Mouse (Mus musculus) G1E-ER4 (cell line): ENCODE data around the gene Lpar1. TPM values are rescaled to one million over a fixed set of nuclear protein-coding genes. Genes with fewer than 3 reads are reported as not detected.

Experiments used
- GATA1 ChIP-seq: IDR thresholded peaks from one replicate; pipeline ENCODE4 v1.8.0; 2012; ENCODE audit warnings: low read length, inconsistent platforms
- polyA plus RNA-seq: library from polyadenylated mRNA; stranded (reverse); fragments of >175 nt; gene quantifications from 2 replicates; pipeline ENCODE4 v1.2.3, GENCODE M21; 2012

The Lpar1 gene
- polyA plus RNA-seq, 1 experiment = not detected

DNA sequence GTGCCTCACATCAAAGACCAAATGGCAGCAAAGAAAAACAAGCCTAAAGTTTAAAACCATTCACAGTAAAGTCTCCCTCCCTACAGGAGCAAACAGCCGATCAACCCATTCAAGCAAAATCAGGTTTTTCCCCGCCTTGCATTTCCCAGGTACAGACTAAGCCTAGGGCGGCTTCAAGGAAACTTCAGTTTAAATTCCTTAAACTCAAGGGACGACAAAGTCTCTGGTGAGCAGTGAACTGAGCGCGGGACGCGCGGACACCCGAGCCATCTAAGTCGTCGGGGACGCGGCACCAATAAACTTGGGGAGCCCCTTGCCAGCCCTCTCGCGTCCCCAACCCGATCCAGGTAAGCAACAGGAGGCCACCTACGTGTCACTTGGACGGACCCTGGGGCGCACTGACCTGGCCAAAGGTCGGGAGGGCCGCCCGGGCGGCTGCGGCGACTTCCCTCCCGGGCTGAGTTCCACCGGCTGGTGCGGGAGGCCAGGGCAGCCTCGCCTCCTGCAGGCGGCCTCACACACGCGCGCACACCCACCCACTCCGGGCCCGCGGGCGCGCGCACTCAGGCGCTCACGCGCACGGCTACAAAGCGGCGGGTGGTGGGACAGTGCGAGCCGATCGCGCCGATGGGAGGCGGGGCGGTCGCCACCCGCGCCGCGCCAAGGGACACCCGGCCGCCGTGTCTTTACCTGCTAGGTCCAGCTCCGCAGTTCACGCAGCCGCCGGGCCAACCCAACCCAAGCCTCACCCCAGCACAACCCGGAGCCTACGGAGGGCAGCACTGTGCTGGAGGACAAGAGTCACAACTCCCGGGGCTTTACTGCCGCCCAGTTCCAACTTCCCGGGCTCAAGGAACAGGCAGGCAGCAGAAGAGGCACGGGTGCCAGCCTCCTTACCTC lies 717 bp downstream of the Lpar1 start:
- TF ChIP-seq GATA1 = no peak

GRCm38 (mm10) chr4:58552229-58552628 lies 1.5 kb downstream of the Lpar1 start:
- TF ChIP-seq GATA1 = no peak

- no peak for TF ChIP-seq GATA1
Observed at GRCm38 (mm10) chr4:58551820-58552219, 1.9 kb downstream of the Lpar1 start.

- no peak for TF ChIP-seq GATA1
Observed at GRCm38 (mm10) chr4:58547725-58548124, 6.0 kb downstream of the Lpar1 start.

GRCm38 (mm10) chr4:58547273-58547565 lies 6.5 kb downstream of the Lpar1 start:
- TF ChIP-seq GATA1 = no peak

- no peak for TF ChIP-seq GATA1
Observed at GRCm38 (mm10) chr4:58546441-58547272, 7.0 kb downstream of the Lpar1 start.

- TF ChIP-seq GATA1 = no peak
Observed at GRCm38 (mm10) chr4:58545888-58546432, 7.7 kb downstream of the Lpar1 start.

DNA sequence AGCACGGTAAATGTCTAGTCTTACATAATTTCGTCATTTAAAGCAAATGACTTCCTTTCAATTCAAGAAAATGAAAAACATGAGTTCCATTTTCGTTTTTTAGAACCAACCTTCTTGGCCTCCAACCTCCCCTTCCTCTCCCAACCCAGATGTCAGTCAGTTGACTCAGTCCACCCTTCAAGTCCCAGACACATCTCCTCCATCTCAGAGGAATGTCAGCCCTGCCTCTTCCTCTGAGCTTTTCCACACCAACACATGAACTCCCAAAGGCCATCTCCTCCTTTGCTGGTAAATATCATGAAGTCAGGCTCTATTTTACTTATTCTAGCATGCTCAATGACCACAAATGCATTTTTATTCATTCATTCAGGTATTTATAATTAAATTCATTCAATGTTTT lies 10.5 kb downstream of the Lpar1 start:
- TF ChIP-seq GATA1 = no peak

DNA sequence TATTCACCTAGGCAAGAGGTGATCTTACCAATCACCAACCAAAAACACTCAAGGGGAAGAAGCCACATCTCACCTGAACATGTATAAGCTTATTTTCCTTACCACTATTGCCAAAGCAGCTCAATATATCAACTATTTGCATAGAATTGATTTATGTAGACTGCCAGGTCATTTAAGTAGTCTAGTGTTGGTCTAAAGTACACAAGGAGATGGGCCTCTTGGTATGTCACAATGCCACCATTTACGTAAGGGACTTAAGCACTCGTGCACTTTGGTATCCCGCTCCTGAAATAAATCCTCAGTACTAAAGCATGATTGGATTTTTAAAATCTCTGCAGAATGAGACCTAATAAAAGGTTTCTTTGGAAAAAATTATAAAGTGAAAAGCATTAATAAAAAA lies 12.9 kb downstream of the Lpar1 start:
- TF ChIP-seq GATA1 = no peak

DNA sequence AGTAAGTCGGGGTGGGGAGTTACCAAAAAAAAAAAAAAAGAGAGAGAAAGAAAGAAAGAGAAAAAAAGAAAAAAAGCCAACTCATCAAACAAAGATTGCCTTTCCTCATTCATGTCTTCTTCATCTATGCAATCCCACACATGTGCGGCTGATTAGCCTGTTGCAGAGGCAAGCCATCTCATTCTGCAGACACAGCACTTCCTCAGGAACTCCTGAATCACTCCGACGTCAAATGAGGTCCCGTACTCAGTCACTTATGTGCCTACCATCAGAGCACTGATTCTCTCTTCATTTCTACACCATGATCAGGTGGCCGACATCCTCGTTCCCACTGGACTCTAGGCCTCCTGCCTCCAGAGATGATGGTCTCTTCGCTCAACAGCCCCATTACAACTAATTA lies 13.3 kb downstream of the Lpar1 start:
- no peak for TF ChIP-seq GATA1

- no peak for TF ChIP-seq GATA1
Observed at GRCm38 (mm10) chr4:58538696-58539095, 15.0 kb downstream of the Lpar1 start.

DNA sequence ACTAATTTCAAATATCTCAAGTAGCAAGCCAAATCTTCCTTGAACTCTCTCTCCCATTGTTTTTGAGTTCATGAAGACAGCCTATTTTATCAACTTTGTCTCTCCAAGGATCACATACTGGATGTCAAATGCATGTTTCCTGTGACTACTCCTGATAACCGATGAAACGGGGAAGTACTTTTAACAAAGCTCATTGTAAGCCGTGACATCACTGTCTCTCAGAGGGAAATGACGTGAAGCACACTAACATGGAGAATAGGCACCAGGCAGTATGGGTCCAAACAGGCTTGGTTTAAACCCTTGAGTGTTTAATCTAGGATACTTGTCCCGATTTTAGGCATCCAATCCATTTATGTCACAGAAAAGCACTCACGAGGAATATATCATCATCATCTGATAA lies 17.9 kb downstream of the Lpar1 start:
- no peak for TF ChIP-seq GATA1

DNA sequence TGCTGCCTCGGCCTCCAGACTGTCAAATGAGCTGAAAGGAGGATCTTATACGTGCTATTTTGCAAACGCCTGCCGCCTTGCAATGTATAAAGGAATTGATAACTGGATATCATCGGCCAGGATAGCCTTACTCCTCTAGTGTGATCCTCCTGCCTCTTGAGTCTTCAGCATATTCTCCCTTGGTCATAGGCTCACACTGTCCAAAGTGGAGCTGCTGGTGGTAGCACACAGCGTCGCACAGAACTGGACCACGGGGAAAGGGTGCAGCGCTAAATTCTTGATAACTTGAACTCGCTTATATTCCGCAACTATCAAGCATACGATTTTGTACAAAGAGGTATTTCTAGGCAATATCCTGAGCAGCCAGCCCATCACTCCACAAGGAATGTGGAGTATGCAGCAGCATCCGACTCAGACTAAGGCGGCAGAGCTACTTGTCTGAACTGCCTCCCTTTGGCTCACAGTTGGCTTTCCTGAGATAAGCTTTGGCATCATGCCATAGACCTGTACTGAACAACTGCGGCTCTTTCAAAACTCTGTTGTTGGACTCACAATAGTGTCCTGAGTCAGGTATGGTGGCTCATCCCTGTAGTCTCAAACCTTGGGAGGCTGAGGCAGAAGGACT lies 18.9 kb downstream of the Lpar1 start:
- no peak for TF ChIP-seq GATA1

GRCm38 (mm10) chr4:58534141-58534571 lies 19.5 kb downstream of the Lpar1 start:
- no peak for TF ChIP-seq GATA1

DNA sequence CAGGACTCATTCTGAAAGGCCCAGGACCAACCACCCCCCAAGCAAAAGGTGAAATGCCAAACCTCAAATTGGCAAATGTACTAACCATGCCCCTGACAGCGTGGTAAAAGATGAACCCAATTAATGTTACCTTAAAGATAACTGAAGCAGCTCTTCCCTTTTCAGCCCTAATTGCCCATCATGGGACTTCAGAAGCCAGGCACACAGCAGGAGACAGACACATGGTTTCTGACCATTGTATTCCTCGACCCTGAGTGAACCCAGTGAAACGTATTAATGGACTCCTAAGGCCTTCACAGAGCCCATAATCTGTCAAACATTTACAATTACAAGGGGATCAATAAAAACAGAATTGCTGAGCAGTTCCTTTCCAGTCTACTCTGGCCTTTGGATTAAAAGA lies 20.2 kb downstream of the Lpar1 start:
- TF ChIP-seq GATA1 = no peak

GRCm38 (mm10) chr4:58532326-58532725 lies 21.4 kb downstream of the Lpar1 start:
- no peak for TF ChIP-seq GATA1

DNA sequence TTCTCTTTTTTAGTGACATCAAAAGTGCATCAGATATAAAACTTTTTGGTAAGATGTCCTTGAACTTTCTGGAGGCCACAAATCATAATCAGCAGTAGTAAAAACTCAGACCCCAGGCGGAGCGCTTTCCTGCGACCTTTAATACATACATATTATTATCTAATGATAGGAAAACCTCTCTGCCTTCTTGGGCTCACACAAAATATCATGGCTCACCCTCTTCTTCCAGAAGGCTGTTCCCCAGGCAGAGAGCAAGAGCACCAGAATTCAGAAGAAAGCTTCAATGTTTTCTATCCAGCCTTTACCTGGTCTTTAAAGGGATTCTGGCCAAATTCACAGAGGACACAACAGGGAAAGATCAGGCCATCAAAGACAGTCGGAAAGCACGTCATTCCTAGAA lies 23.0 kb downstream of the Lpar1 start:
- TF ChIP-seq GATA1 = no peak
